Mouse (Mus musculus): ENCODE results near the gene Fndc1. TPM values are rescaled to one million over a fixed set of nuclear protein-coding genes. Genes with fewer than 3 reads are reported as not detected.

Gene Fndc1
- total and polyA plus RNA-seq, 2 experiments from 2014 or later, result 6.0 to 7.6 TPM

GRCm38 (mm10) chr17:7870862-7871605, 43.9 kb upstream of the Fndc1 start:
- no peaks in the 10 kb centered on the region for H3K27me3 ChIP-seq (ENCODE audit: insufficient read depth, low read length)
- no peak for TF ChIP-seq CTCF (IDR thresholded peaks at IDR 0.05)
- no peaks in the 10 kb centered on the region for H3K9me3 ChIP-seq (ENCODE audit: low read length)
- ATAC-seq (ENCODE audit: low FRiP score) (no peak), DNase-seq (ENCODE audit: low spot score) (no peak)
- H3K4me3 ChIP-seq (ENCODE audit: low read depth, low read length), result no peak overlapping the region
- no peak overlapping the region for H3K27ac ChIP-seq (ENCODE audit: low read depth, low read length)
- 81% methylated on average over 6 of the region's 6 CpGs for WGBS
- H3K4me2 ChIP-seq (ENCODE audit: low read depth, low read length, poor library complexity, severe bottlenecking), result no peak overlapping the region
- no peak overlapping the region for H3K9ac ChIP-seq (replicated peaks; ENCODE audit: low read length, poor library complexity, severe bottlenecking)
- H3K4me1 ChIP-seq (ENCODE audit: insufficient read depth, low read length), result no peaks in the 10 kb centered on the region
- H3K36me3 ChIP-seq (ENCODE audit: insufficient read depth, low read length), result no peaks in the 10 kb centered on the region

GRCm38 (mm10) chr17:7869114-7869513, 42.0 kb upstream of the Fndc1 start:
- H3K4me1 ChIP-seq (ENCODE audit: insufficient read depth, low read length), result no peaks in the 10 kb centered on the region
- H3K27me3 ChIP-seq (ENCODE audit: insufficient read depth, low read length), result no peaks in the 10 kb centered on the region
- H3K9ac ChIP-seq (replicated peaks; ENCODE audit: low read length, poor library complexity, severe bottlenecking), result no peak overlapping the region
- no peaks in the 10 kb centered on the region for H3K9me3 ChIP-seq (ENCODE audit: low read length)
- no peaks in the 10 kb centered on the region for H3K36me3 ChIP-seq (ENCODE audit: insufficient read depth, low read length)
- no peak for ATAC-seq (ENCODE audit: low FRiP score)
- TF ChIP-seq CTCF (IDR thresholded peaks at IDR 0.05), result no peak
- no peak for DNase-seq (ENCODE audit: low spot score)
- no peak overlapping the region for H3K4me3 ChIP-seq (ENCODE audit: low read depth, low read length)
- WGBS, result 88% methylated on average over 7 of the region's 7 CpGs
- no peak overlapping the region for H3K4me2 ChIP-seq (ENCODE audit: low read depth, low read length, poor library complexity, severe bottlenecking)
- no peak overlapping the region for H3K27ac ChIP-seq (ENCODE audit: low read depth, low read length)

- Histone ChIP-seq H3K9ac (replicated peaks; ENCODE audit: low read length, poor library complexity, severe bottlenecking) (no peak overlapping the region), H3K36me3 (ENCODE audit: insufficient read depth, low read length) (no peaks in the 10 kb centered on the region), H3K4me1 (ENCODE audit: insufficient read depth, low read length) (no peaks in the 10 kb centered on the region), H3K27me3 (ENCODE audit: insufficient read depth, low read length) (no peaks in the 10 kb centered on the region), H3K27ac (ENCODE audit: low read depth, low read length) (no peak overlapping the region), H3K4me2 (ENCODE audit: low read depth, low read length, poor library complexity, severe bottlenecking) (no peak overlapping the region), H3K4me3 (ENCODE audit: low read depth, low read length) (no peak overlapping the region), H3K9me3 (ENCODE audit: low read length) (no peaks in the 10 kb centered on the region)
- DNase-seq (ENCODE audit: low spot score) (peak; percentile 66), ATAC-seq (ENCODE audit: low FRiP score) (no peak)
- WGBS, result 10% methylated on average over 4 of the region's 4 CpGs
- peak; percentile 75 for TF ChIP-seq CTCF (IDR thresholded peaks at IDR 0.05)
Observed at GRCm38 (mm10) chr17:7868631-7869030, 41.5 kb upstream of the Fndc1 start.

GRCm38 (mm10) chr17:7864740-7865139, 37.6 kb upstream of the Fndc1 start:
- no peak overlapping the region for H3K4me2 ChIP-seq (ENCODE audit: low read depth, low read length, poor library complexity, severe bottlenecking)
- peak; percentile 69 for TF ChIP-seq CTCF (IDR thresholded peaks at IDR 0.05)
- no peak overlapping the region for H3K27ac ChIP-seq (ENCODE audit: low read depth, low read length)
- H3K9me3 ChIP-seq (ENCODE audit: low read length), result no peaks in the 10 kb centered on the region
- 24% methylated on average over 7 of the region's 7 CpGs for WGBS
- no peaks in the 10 kb centered on the region for H3K4me1 ChIP-seq (ENCODE audit: insufficient read depth, low read length)
- DNase-seq (ENCODE audit: low spot score) (no peak), ATAC-seq (ENCODE audit: low FRiP score) (no peak)
- no peak overlapping the region for H3K9ac ChIP-seq (replicated peaks; ENCODE audit: low read length, poor library complexity, severe bottlenecking)
- H3K27me3 ChIP-seq (ENCODE audit: insufficient read depth, low read length), result no peaks in the 10 kb centered on the region
- H3K36me3 ChIP-seq (ENCODE audit: insufficient read depth, low read length), result no peaks in the 10 kb centered on the region
- no peak overlapping the region for H3K4me3 ChIP-seq (ENCODE audit: low read depth, low read length)

- Histone ChIP-seq H3K9ac (replicated peaks; ENCODE audit: low read length, poor library complexity, severe bottlenecking) (no peak overlapping the region), H3K4me3 (ENCODE audit: low read depth, low read length) (no peak overlapping the region), H3K36me3 (ENCODE audit: insufficient read depth, low read length) (no peaks in the 10 kb centered on the region), H3K27ac (ENCODE audit: low read depth, low read length) (no peak overlapping the region), H3K27me3 (ENCODE audit: insufficient read depth, low read length) (no peaks in the 10 kb centered on the region), H3K4me1 (ENCODE audit: insufficient read depth, low read length) (no peaks in the 10 kb centered on the region), H3K4me2 (ENCODE audit: low read depth, low read length, poor library complexity, severe bottlenecking) (no peak overlapping the region), H3K9me3 (ENCODE audit: low read length) (no peaks in the 10 kb centered on the region)
- 21% methylated on average over 4 of the region's 4 CpGs for WGBS
- no peak for ATAC-seq (ENCODE audit: low FRiP score)
- peak; percentile 48 for DNase-seq (ENCODE audit: low spot score)
- peak; percentile 98 for TF ChIP-seq CTCF (IDR thresholded peaks at IDR 0.05)
Observed at GRCm38 (mm10) chr17:7863745-7864144, 36.6 kb upstream of the Fndc1 start.

- DNase-seq (ENCODE audit: low spot score), result no peak
- H3K4me3 ChIP-seq (ENCODE audit: low read depth, low read length), result no peak overlapping the region
- no peak overlapping the region for H3K9ac ChIP-seq (replicated peaks; ENCODE audit: low read length, poor library complexity, severe bottlenecking)
- ATAC-seq (ENCODE audit: low FRiP score), result no peak
- H3K36me3 ChIP-seq (ENCODE audit: insufficient read depth, low read length), result no peaks in the 10 kb centered on the region
- no peak overlapping the region for H3K27ac ChIP-seq (ENCODE audit: low read depth, low read length)
- H3K27me3 ChIP-seq (ENCODE audit: insufficient read depth, low read length), result no peaks in the 10 kb centered on the region
- 54% methylated on average over 8 of the region's 8 CpGs for WGBS
- H3K4me2 ChIP-seq (ENCODE audit: low read depth, low read length, poor library complexity, severe bottlenecking), result no peak overlapping the region
- H3K4me1 ChIP-seq (ENCODE audit: insufficient read depth, low read length), result no peaks in the 10 kb centered on the region
- H3K9me3 ChIP-seq (ENCODE audit: low read length), result no peaks in the 10 kb centered on the region
- TF ChIP-seq CTCF (IDR thresholded peaks at IDR 0.05), result no peak
Observed at GRCm38 (mm10) chr17:7860845-7861360, 33.8 kb upstream of the Fndc1 start.
